Mouse (Mus musculus) liver, embryonic 14.5 days (tissue): ENCODE measurements at regions not wholly inside any gene's neighbourhood (a gene's known extent, or its start where the extent isn't known, plus 50 kb on each side); places are given as distances from the start of the nearest gene placed in this dataset.

Experiments used
- ATAC-seq: fragments of 200-750 bp; cut with Nextera tagmentation; 2 replicates; pipeline ENCODE4 v1.8.0; 2017; ENCODE audit warnings: moderate number of reproducible peaks, mild to moderate bottlenecking, moderate library complexity; ENCODE audit not compliant: insufficient read depth
- DNase-seq, 3 experiments: peaks; one replicate each; pipeline ENCODE4 v3.0.0-alpha.2; 2012 to 2013; ENCODE audit warnings: low read depth in 3 of 3, low spot score in 3 of 3
- H3K27ac ChIP-seq: fragments of 300-500 bp; sonication (generic); 2 replicates; pipeline ENCODE4 v1.5.1; 2014; ENCODE audit warnings: moderate library complexity, mild to moderate bottlenecking, control low read depth, inconsistent platforms
- H3K27me3 ChIP-seq: fragments of 300-500 bp; sonication (generic); 2 replicates; pipeline ENCODE4 v1.6.1; 2014; ENCODE audit warnings: mild to moderate bottlenecking, low read length, moderate library complexity; ENCODE audit not compliant: control insufficient read depth, insufficient read depth
- H3K36me3 ChIP-seq: fragments of 300-500 bp; sonication (generic); replicated peaks from 2 replicates; pipeline ENCODE4 v1.6.1; 2014; ENCODE audit warnings: low read depth; ENCODE audit not compliant: control insufficient read depth, insufficient read depth
- H3K4me1 ChIP-seq, 2 experiments: fragments of 200-500 bp in 1 of 2; fragments of 300-500 bp in 1 of 2; sonication (generic) in 1 of 2; replicated peaks; 2 replicates each; pipeline ENCODE4 v1.6.1; 2012 to 2014; ENCODE audit warnings: antibody characterized with exemption in 1 of 2, inconsistent platforms in 1 of 2, low read length in 1 of 2; ENCODE audit not compliant: control insufficient read depth in 2 of 2, insufficient read depth in 2 of 2
- H3K4me2 ChIP-seq: fragments of 300-500 bp; sonication (generic); 2 replicates; pipeline ENCODE4 v1.6.1; 2014; ENCODE audit warnings: low read depth, mild to moderate bottlenecking, control low read depth, moderate library complexity
- H3K4me3 ChIP-seq, 2 experiments: fragments of 200-500 bp in 1 of 2; fragments of 300-500 bp in 1 of 2; sonication (generic) in 1 of 2; 2 replicates each; pipeline ENCODE4 v1.5.1; 2012 to 2014; ENCODE audit warnings: low read depth in 2 of 2, low read length in 2 of 2, mild to moderate bottlenecking in 2 of 2, control low read depth in 1 of 2, inconsistent platforms in 1 of 2, moderate library complexity in 1 of 2; ENCODE audit not compliant: insufficient read depth in 1 of 2
- H3K9ac ChIP-seq: fragments of 300-500 bp; sonication (generic); replicated peaks from 2 replicates; pipeline ENCODE4 v1.6.1; 2014; ENCODE audit warnings: mild to moderate bottlenecking, control low read depth, moderate library complexity
- H3K9me3 ChIP-seq: fragments of 300-500 bp; sonication (generic); 2 replicates; pipeline ENCODE4 v1.6.1; 2016; ENCODE audit warnings: low read length, mixed read lengths; ENCODE audit not compliant: control insufficient read depth
- CTCF ChIP-seq: IDR thresholded peaks from 2 replicates; pipeline ENCODE4 v1.5.1; 2016; ENCODE audit warnings: antibody characterized with exemption, low read depth, control low read depth
- EP300 ChIP-seq: IDR thresholded peaks from 2 replicates; pipeline ENCODE4 v1.6.1; 2016; ENCODE audit warnings: antibody characterized with exemption, low read depth
- WGBS: fragments of 180-500 bp; shearing (Covaris S2); extraction: QIAGEN DNeasy Blood & Tissue Kit; methylation state at CpG from one replicate; pipeline ENCODE4 v1.1.7; 2014; ENCODE audit not compliant: insufficient replicate concordance; 5-methylcytosine and 5-hydroxymethylcytosine counted together

DNA sequence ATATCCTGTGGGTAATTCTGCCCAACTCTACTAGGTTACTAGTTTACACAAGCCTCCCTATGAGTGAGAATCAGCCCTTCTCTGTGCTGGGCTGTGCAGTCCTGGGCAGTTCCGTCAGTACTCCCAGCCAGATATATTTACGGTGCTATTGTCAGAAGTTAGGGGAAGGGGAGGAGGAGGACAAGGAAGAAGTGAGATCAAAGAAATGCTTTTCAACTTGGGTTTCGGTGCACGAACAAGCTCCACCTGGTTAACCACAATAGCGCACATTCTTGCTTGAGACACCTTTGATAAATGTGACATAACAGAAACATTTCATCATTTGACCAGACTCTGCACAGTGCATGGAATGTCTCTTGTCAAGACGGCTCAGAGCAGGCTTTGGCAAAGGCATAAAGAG is 68.3 kb upstream of the Tenm4 start:
- no peak for TF ChIP-seq CTCF
- no peak for TF ChIP-seq EP300
- H3K4me2 ChIP-seq = no peak overlapping the region
- ATAC-seq = no peak

DNA sequence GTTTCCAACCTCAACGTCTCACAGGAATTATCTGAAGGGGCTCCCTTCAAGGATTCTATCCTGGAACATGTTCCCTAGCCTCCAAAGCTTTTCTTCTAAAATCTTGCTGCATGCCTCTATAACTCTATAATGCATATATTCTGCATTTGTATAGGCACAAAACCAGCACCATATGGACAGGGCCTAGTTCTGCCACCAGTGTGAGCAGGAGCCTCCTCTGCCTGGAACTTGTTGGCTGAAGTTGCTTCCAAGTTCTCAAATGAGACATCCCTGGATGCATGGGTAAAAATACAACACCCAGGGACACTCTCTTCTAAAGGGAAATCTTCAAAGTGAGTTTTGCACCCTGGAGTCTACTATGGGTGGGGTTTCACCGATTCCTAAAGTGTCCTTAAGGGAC is 62.3 kb upstream of the Tenm4 start:
- H3K9me3 ChIP-seq = no peaks in the 10 kb centered on the region
- no peaks in the 10 kb centered on the region for H3K36me3 ChIP-seq
- WGBS = 29% methylated on average over 2 of the region's 2 CpGs
- DNase-seq (no peak), ATAC-seq (no peak)
- no peak overlapping the region for H3K4me3 ChIP-seq
- no peak for TF ChIP-seq CTCF
- no peak for TF ChIP-seq EP300
- H3K4me1 ChIP-seq = no peaks in the 10 kb centered on the region
- H3K27ac ChIP-seq = no peak overlapping the region
- H3K4me2 ChIP-seq = no peak overlapping the region
- no peak overlapping the region for H3K9ac ChIP-seq
- no peaks in the 10 kb centered on the region for H3K27me3 ChIP-seq

More for the DNA sequence above, 68.3 kb upstream of the Tenm4 start:
- Histone ChIP-seq H3K27ac (no peak overlapping the region), H3K36me3 (no peaks in the 10 kb centered on the region), H3K4me3 (no peak overlapping the region), H3K9me3 (no peaks in the 10 kb centered on the region), H3K9ac (no peak overlapping the region), H3K4me1 (no peaks in the 10 kb centered on the region), H3K27me3 (no peaks in the 10 kb centered on the region)
- 71% methylated on average over 6 of the region's 6 CpGs for WGBS
- no peak for DNase-seq

DNA sequence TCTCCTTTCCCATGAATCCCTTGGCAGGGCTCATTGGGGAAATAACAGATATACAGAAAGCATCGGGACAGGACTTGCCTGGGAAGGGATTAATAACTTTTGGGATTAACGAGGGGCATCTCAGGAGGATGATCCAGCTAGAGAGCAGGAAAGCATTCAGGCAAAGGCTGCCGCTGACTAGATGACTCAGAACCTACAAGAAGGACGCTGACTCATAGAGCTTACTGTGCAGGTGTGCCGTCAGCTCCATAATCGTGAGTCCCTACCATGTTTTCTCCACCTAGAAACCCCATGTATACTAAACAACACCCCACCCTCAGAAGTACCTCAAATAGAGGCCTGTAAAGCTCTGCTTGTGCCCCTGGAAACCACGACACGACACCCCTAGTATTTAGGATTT is 50.9 kb upstream of the Tenm4 start:
- Histone ChIP-seq H3K4me1 (no peaks in the 10 kb centered on the region), H3K9ac (no peak overlapping the region), H3K27me3 (no peaks in the 10 kb centered on the region), H3K9me3 (no peaks in the 10 kb centered on the region), H3K4me2 (no peak overlapping the region), H3K4me3 (no peak overlapping the region), H3K36me3 (no peaks in the 10 kb centered on the region), H3K27ac (no peak overlapping the region)
- TF ChIP-seq CTCF (no peak), EP300 (no peak)
- 62% methylated on average over 8 of the region's 8 CpGs for WGBS
- DNase-seq (no peak), ATAC-seq (no peak)
